Mouse (Mus musculus) ES-E14 (cell line): ENCODE measurements around the gene Tex33. TPM values are rescaled to one million over a fixed set of nuclear protein-coding genes. Genes with fewer than 3 reads are reported as not detected.
"Not testable (repeated sequence)": the region's sequence is repeated elsewhere in the genome, so short reads cannot be mapped to it uniquely, and the experiment has no call there.

ENCODE experiments used
- DNase-seq: peaks from one replicate; pipeline ENCODE4 v3.0.0-alpha.2; 2013; ENCODE audit warnings: low read depth, low spot score
- H3K27ac ChIP-seq: 2 replicates; pipeline ENCODE4 v1.5.1; 2012; ENCODE audit warnings: low read depth, mild to moderate bottlenecking, low read length, moderate library complexity, mixed read lengths; ENCODE audit not compliant: poor library complexity, insufficient read depth, severe bottlenecking
- H3K36me3 ChIP-seq: 2 replicates; pipeline ENCODE4 v1.6.1; 2012; ENCODE audit warnings: mild to moderate bottlenecking, low read length, moderate library complexity, mixed read lengths; ENCODE audit not compliant: control insufficient read depth, poor library complexity, insufficient read depth, severe bottlenecking
- H3K4me1 ChIP-seq, 2 experiments: fragments of 150-350 bp in 1 of 2; sonication (generic) in 1 of 2; 2 replicates each; pipeline ENCODE4 v1.6.1; 2012; ENCODE audit warnings: low read length in 2 of 2, mild to moderate bottlenecking in 1 of 2, mixed read lengths in 1 of 2; ENCODE audit not compliant: control insufficient read depth in 2 of 2, insufficient read depth in 2 of 2, poor library complexity in 1 of 2
- H3K4me3 ChIP-seq, 2 experiments: fragments of 150-350 bp in 1 of 2; sonication (generic) in 1 of 2; 2 replicates each; pipeline ENCODE4 v1.5.1; 2012; ENCODE audit warnings: low read length in 2 of 2, low read depth in 1 of 2, mild to moderate bottlenecking in 1 of 2, mixed read lengths in 1 of 2; ENCODE audit not compliant: insufficient read depth in 1 of 2, poor library complexity in 1 of 2, severe bottlenecking in 1 of 2
- H3K9ac ChIP-seq: 2 replicates; pipeline ENCODE4 v1.6.1; 2012; ENCODE audit warnings: low read depth, mild to moderate bottlenecking, low read length, mixed read lengths; ENCODE audit not compliant: poor library complexity, insufficient read depth, severe bottlenecking
- H3K9me3 ChIP-seq: fragments of 150-350 bp; sonication (generic); 2 replicates; pipeline ENCODE4 v1.6.1; 2012; ENCODE audit warnings: low read depth, mild to moderate bottlenecking, low read length; ENCODE audit not compliant: control insufficient read depth, insufficient read depth
- CHD2 ChIP-seq: IDR thresholded peaks from 2 replicates; pipeline ENCODE4 v1.6.1; 2014; ENCODE audit warnings: mild to moderate bottlenecking, low read depth, low read length, inconsistent platforms
- HCFC1 ChIP-seq: IDR thresholded peaks from 2 replicates; pipeline ENCODE4 v1.6.1; 2012; ENCODE audit warnings: low read length, inconsistent platforms, borderline replicate concordance; ENCODE audit not compliant: insufficient read depth
- MAFK ChIP-seq: IDR thresholded peaks from 2 replicates; pipeline ENCODE4 v1.6.1; 2014; ENCODE audit warnings: mild to moderate bottlenecking, low read depth, low read length, inconsistent platforms; ENCODE audit not compliant: insufficient read depth
- ZC3H11A ChIP-seq: IDR thresholded peaks from 2 replicates; pipeline ENCODE4 v1.6.1; 2012; ENCODE audit warnings: low read depth, mild to moderate bottlenecking, inconsistent platforms, low read length, borderline replicate concordance
- ZNF384 ChIP-seq: IDR thresholded peaks from 2 replicates; pipeline ENCODE4 v1.6.1; 2012; ENCODE audit warnings: low read depth, low read length, inconsistent platforms
- in situ Hi-C, 2 experiments: fragments of 600-800 bp; cut with MboI; formaldehyde crosslinking; loops; one replicate each; pipeline ENCODE4 v1.15.1; 2025; ENCODE audit warnings: low sequenced_read_pairs in 2 of 2, inconsistent platforms in 1 of 2; ENCODE audit not compliant: unreplicated experiment in 2 of 2
- total RNA-seq: library from RNA; depleted of rRNA; stranded (reverse); fragments of 300-350 nt; gene quantifications from 2 replicates; pipeline ENCODE4 v1.2.3, GENCODE M21; 2012

The Tex33 gene
- total RNA-seq, 1 experiment: not detected

GRCm38 (mm10) chr15:78339627-78340423 lies 55.9 kb downstream of the Tex33 start:
- H3K4me1 ChIP-seq, H3K9ac ChIP-seq, H3K36me3 ChIP-seq, in situ Hi-C loops, H3K4me3 ChIP-seq, H3K9me3 ChIP-seq, H3K27ac ChIP-seq: not testable (repeated sequence)
- TF ChIP-seq ZC3H11A (peak; percentile 37; the same call in 1 of the 2 replicates), MAFK (0 out of 2 replicates have a peak, but pooled peaks have one; percentile 6)
- DNase-seq: peak; percentile 35

GRCm38 (mm10) chr15:78334380-78334779 lies 61.3 kb downstream of the Tex33 start:
- H3K9me3 ChIP-seq: no peaks in the 10 kb centered on the region
- DNase-seq: no peak
- H3K27ac ChIP-seq: no peak overlapping the region
- no peak overlapping the region for H3K9ac ChIP-seq
- TF ChIP-seq ZC3H11A: no peak
- no peak for TF ChIP-seq CHD2
- TF ChIP-seq ZNF384: no peak
- no peak for TF ChIP-seq MAFK
- H3K4me1 ChIP-seq: no peaks in the 10 kb centered on the region
- H3K36me3 ChIP-seq: no peaks in the 10 kb centered on the region
- no peak overlapping the region for H3K4me3 ChIP-seq
- in situ Hi-C loops: no loop called here

GRCm38 (mm10) chr15:78332981-78333380 lies 62.7 kb downstream of the Tex33 start:
- Histone ChIP-seq H3K36me3 (no peaks in the 10 kb centered on the region), H3K4me1 (no peaks in the 10 kb centered on the region), H3K4me3 (no peak overlapping the region), H3K27ac (no peak overlapping the region), H3K9ac (no peak overlapping the region), H3K9me3 (no peaks in the 10 kb centered on the region)
- in situ Hi-C loops: no loop called here
- TF ChIP-seq CHD2 (no peak), MAFK (no peak), ZC3H11A (no peak), HCFC1 (no peak), ZNF384 (no peak)
- DNase-seq: no peak

- Histone ChIP-seq H3K9ac (no peak overlapping the region), H3K9me3 (no peaks in the 10 kb centered on the region), H3K36me3 (no peaks in the 10 kb centered on the region), H3K4me3 (no peak overlapping the region), H3K4me1 (no peaks in the 10 kb centered on the region), H3K27ac (no peak overlapping the region)
- in situ Hi-C loops: no loop called here
- no peak for DNase-seq
- TF ChIP-seq ZC3H11A (no peak), MAFK (no peak), CHD2 (no peak), HCFC1 (no peak), ZNF384 (no peak)
Measured at GRCm38 (mm10) chr15:78331523-78332340, 64.0 kb downstream of the Tex33 start.
